Mouse (Mus musculus): ENCODE data around the gene Rap1gap.

The Rap1gap gene

GRCm38 (mm10) chr4:137722692-137723427 lies 58.3 kb downstream of the Rap1gap start:
- in situ Hi-C loops (cut with MboI), result no loop called here

- in situ Hi-C loops (cut with MboI), result no loop called here
Observed at GRCm38 (mm10) chr4:137723527-137723926, 59.0 kb downstream of the Rap1gap start.

DNA sequence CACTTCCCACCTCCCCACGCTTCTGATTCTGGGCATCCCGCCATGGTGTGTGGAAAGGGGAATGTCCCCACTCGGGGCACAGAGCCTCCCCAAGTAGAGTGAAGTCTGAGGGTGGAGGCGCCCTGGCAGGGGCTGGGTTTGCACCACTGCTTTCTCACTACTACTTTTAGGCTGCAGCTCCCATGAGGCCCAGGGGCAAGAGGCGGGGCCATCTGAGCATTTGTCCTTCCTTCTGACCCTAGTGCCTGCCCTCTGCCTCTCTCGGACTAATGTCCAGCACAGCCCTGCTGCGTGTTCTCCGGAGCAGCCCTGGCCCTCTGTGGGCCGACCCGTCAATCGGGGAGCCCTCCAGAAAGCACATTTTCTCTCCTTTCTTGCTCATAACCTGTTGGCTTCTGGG lies 59.7 kb downstream of the Rap1gap start:
- in situ Hi-C loops (cut with MboI), result no loop called here

GRCm38 (mm10) chr4:137724766-137725165 lies 60.2 kb downstream of the Rap1gap start:
- in situ Hi-C loops (cut with MboI), result no loop called here

DNA sequence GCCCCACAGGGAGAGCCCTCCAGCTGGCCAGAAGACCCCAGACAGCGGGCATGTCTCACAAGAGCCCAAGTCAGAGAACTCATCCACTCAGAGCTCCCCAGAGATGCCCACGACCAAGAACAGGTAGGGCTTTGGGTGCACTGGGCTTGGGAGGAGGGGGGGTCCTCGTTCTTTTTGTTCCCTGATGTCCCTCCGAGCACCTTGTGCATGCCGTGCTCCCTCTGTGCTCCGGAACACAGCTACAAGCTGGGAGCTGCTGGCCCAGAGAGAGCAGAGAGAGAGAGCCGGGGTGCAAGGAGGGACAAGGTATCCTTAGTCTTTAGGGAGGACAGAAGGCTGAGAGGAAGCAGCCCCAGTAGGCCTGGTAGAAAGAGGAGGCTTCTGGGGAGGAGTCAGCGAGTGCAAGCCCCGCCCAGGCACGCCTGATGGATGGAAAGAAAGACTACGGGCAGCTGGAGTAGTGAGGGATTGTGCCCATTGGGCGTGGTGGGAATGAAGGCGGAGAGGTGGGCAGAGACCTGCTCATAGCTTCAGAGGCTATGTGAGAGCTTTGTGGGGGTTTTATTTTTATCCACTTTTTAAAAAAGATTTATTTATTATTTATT lies 61.1 kb downstream of the Rap1gap start:
- in situ Hi-C loops (cut with MboI), result no loop called here

- in situ Hi-C loops (cut with MboI), result no loop called here
Observed at GRCm38 (mm10) chr4:137726739-137727505, 62.4 kb downstream of the Rap1gap start.

DNA sequence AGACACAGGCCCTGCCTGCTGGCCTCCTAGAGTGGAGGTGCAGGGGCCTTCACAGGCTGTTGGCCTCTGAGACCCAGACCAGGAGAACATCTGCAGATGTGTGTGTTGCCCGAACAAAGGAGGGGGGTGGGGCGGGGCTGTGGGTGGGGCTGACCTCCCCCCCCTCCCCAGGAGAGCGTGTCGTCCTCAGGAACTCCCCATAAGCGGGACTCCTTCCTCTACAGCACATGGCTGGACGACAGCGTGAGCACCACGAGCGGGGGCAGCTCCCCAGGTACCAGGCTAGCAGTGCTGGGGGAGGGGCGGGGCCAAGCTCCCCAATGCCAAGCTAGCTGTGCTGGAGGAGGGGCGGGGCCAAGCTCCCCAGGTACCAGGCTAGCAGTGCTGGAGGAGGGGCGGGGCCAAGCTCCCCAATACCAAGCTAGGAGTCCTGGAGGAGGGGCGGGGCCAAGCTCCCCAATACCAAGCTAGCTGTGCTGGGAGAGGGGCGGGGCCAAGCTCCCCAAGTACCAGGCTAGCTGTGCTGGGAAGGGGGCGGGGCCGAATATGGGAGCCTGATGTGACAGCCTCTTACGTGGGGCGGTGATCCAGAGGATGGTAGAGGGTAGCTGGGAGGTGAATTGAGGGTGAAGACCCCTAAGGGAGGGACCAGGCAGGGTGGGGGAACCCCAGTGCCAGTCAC lies 63.1 kb downstream of the Rap1gap start:
- in situ Hi-C loops (cut with MboI), result no loop called here

GRCm38 (mm10) chr4:137728399-137729154 lies 64.1 kb downstream of the Rap1gap start:
- in situ Hi-C loops (cut with MboI), result no loop called here

DNA sequence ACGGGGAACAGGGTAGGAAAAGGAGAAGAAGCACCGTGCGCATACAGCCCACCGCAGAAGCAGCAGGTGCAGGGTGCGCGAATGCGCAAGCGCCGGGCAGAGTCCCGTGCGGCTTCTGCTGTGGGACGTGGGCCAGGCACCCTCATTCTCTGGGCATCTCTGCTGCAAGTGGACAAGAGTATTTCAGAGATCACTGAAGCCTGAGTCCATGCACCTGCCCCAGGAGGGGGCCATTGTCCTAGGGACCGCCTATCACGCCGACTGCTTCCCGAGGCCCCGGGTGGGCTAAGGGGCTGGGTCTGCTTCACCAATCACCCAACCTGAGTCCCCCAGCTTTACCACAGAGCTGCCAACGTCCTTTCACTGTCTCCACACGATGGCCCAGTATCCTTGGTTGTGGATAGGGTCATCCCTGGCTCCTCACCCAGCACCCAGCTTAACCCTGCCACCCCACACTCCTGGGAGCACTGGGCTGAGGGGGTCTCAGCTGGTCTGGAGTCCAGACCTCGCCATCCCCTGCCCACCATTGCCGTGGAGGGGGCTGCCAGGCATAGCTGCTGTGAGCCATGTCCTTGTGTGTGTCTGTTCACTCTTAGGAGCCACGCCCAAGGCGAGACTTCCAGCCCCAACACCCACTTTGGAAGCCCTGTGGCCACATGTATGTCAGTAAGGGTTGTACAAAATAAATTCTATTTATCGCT lies 64.8 kb downstream of the Rap1gap start:
- in situ Hi-C loops (cut with MboI), result no loop called here

- in situ Hi-C loops (cut with MboI), result loop anchor here (10.0 kb wide), 1 partner anchor 65 kb away; the partner anchor contains the start of gene Alpl
Observed at GRCm38 (mm10) chr4:137730134-137730533, 65.6 kb downstream of the Rap1gap start.

- in situ Hi-C loops (cut with MboI), result loop anchor here (10.0 kb wide), 1 partner anchor 64 kb away; the partner anchor contains the start of gene Alpl
Observed at GRCm38 (mm10) chr4:137730757-137731156, 66.2 kb downstream of the Rap1gap start.

GRCm38 (mm10) chr4:137731891-137732290 lies 67.4 kb downstream of the Rap1gap start:
- in situ Hi-C loops (cut with MboI), result loop anchor here (10.0 kb wide), 1 partner anchor 63 kb away; the partner anchor contains the start of gene Alpl

DNA sequence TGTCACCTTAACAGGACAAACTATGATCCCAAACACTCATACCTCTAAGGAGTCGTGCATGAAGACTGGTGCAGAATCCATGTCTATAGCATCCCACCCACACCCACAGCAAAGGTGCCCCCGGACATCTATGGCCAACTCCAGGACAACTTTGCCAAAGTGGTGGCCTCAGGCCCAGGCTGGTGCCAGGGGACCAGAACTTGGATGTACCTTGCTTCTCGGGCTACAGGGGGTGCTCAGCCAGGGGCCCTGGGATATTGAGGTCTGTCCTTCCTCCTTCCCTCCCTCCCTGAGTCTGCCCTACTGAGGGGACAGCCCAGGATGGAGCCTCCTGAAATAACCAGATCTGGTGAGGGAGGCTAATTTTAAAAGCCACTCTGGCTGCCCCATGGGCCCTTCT lies 67.8 kb downstream of the Rap1gap start:
- in situ Hi-C loops (cut with MboI), result loop anchor here (10.0 kb wide), 1 partner anchor 62 kb away; the partner anchor contains the start of gene Alpl

GRCm38 (mm10) chr4:137732962-137733361 lies 68.4 kb downstream of the Rap1gap start:
- in situ Hi-C loops (cut with MboI), result loop anchor here (10.0 kb wide), 1 partner anchor 62 kb away; the partner anchor contains the start of gene Alpl

GRCm38 (mm10) chr4:137733459-137733858 lies 68.9 kb downstream of the Rap1gap start:
- in situ Hi-C loops (cut with MboI), result loop anchor here (10.0 kb wide), 1 partner anchor 61 kb away; the partner anchor contains the start of gene Alpl

- in situ Hi-C loops (cut with MboI), result loop anchor here (10.0 kb wide), 1 partner anchor 59 kb away; the partner anchor contains the start of gene Alpl
Observed at GRCm38 (mm10) chr4:137736220-137736701, 71.7 kb downstream of the Rap1gap start.

GRCm38 (mm10) chr4:137737760-137738159 lies 73.2 kb downstream of the Rap1gap start:
- in situ Hi-C loops (cut with MboI), result loop anchor here (10.0 kb wide), 1 partner anchor 57 kb away; the partner anchor contains the start of gene Alpl

- in situ Hi-C loops (cut with MboI), result loop anchor here (10.0 kb wide), 1 partner anchor 55 kb away; the partner anchor contains the start of gene Alpl
Observed at GRCm38 (mm10) chr4:137739151-137739923, 74.8 kb downstream of the Rap1gap start.

DNA sequence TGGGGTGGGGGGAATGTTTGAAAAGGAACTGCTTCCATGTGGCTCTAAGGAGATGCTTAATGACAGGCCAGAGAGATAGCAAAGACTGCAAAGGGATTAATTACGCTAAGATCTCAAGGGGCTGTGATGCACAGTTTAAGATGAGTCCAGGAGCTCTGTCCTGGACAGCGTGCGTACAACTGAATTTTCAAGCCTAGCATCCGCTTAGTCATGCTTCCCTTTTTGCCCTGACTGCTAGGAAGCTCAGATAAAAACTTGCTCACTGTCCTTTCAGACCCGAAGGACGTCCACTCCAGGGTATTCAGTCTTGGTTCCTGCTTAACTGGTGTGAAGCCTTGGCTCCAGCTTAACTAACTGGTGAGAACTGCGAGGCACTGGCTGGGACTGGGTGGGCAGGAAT lies 75.8 kb downstream of the Rap1gap start:
- in situ Hi-C loops (cut with MboI), result no loop called here
